Mouse (Mus musculus): ENCODE data around the gene Col25a1.

GRCm38 (mm10) chr3:130161323-130161917 is 30.1 kb downstream of the Col25a1 start:
- TF ChIP-seq CTCF (IDR thresholded peaks at IDR 0.05; ENCODE audit: low read depth, low read length) = no peak
- TF ChIP-seq POLR2A (IDR thresholded peaks at IDR 0.05; ENCODE audit: borderline replicate concordance, low read depth, low read length) = no peak
